Mouse (Mus musculus) midbrain, embryonic 10.5 days (tissue): ENCODE results near the gene Pdhb. TPM values are rescaled to one million over a fixed set of nuclear protein-coding genes. Genes with fewer than 3 reads are reported as not detected.
A peak's percentile ranks its signal among the peaks of the same experiment; 100 is the strongest.

Experiments
- DNase-seq: peaks from one replicate; pipeline ENCODE4 v3.0.0-alpha.2; 2017; ENCODE audit warnings: low spot score
- H3K27ac ChIP-seq: fragments of 300-500 bp; sonication (generic); replicated peaks from 2 replicates; pipeline ENCODE4 v1.5.1; 2016; ENCODE audit warnings: mild to moderate bottlenecking
- H3K27me3 ChIP-seq: fragments of 300-500 bp; sonication (generic); 2 replicates; pipeline ENCODE4 v1.6.1; 2016; ENCODE audit warnings: low read depth, mild to moderate bottlenecking; ENCODE audit not compliant: poor library complexity, severe bottlenecking
- H3K36me3 ChIP-seq: fragments of 300-500 bp; sonication (generic); 2 replicates; pipeline ENCODE4 v1.6.1; 2016; ENCODE audit warnings: mild to moderate bottlenecking, moderate library complexity
- H3K4me1 ChIP-seq: fragments of 300-500 bp; sonication (generic); 2 replicates; pipeline ENCODE4 v1.6.1; 2016
- H3K4me3 ChIP-seq: fragments of 300-500 bp; sonication (generic); 2 replicates; pipeline ENCODE4 v1.5.1; 2016; ENCODE audit warnings: mild to moderate bottlenecking, moderate library complexity
- H3K9me3 ChIP-seq: fragments of 300-500 bp; sonication (generic); replicated peaks from 2 replicates; pipeline ENCODE4 v1.6.1; 2016; ENCODE audit warnings: mild to moderate bottlenecking
- WGBS: fragments of 180-500 bp; shearing (Covaris S2); methylation state at CpG from one replicate; pipeline ENCODE4 v1.1.7; 2016; 5-methylcytosine and 5-hydroxymethylcytosine counted together
- polyA plus RNA-seq: library from polyadenylated mRNA; unstranded; fragments of >200 nt; fragmentation: Nextera tagmentation; extraction: Ambion mirVana; gene quantifications from 2 replicates; pipeline ENCODE4 v1.2.1, GENCODE M21; 2016

The Pdhb gene
- 214 and 225 TPM in 2 replicates for polyA plus RNA-seq

GRCm38 (mm10) chr14:8172507-8173410 is at the start of gene Pdhb:
Gene Pdhb, minus strand, starts transcription at chr14:8173025.
- Histone ChIP-seq H3K4me1 (peaks cover 13% of the 10 kb centered on the region), H3K36me3 (peaks cover 33% of the 10 kb centered on the region), H3K4me3 (peak within 1 kb of the TSS; percentile 81), H3K9me3 (no peaks in the 10 kb centered on the region), H3K27me3 (no peaks in the 10 kb centered on the region), H3K27ac (peak within 1 kb of the TSS; percentile 93)
- whole genome bisulfite sequencing: under 1% methylated on average over 64 of the region's 64 CpGs
- DNase-seq: peak; percentile 99

DNA sequence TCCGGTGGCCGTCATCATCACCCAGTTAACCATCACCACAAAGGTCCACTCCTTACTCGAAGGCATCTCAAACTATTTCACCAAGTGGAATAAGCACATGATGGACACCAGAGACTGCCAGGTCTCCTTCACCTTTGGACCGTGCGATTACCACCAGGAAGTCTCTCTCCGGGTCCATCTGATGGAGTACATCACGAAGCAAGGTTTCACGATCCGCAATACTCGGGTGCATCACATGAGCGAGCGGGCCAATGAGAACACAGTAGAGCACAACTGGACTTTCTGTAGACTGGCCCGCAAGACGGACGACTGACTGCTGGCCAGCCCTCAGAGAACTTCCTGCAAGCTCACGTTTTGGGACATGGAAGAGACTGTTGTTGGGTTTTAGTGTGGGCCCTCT is 49.7 kb upstream of the Pdhb start:
- Histone ChIP-seq H3K27ac (no peak overlapping the region), H3K27me3 (peaks cover 17% of the 10 kb centered on the region), H3K4me3 (no peak overlapping the region), H3K9me3 (no peaks in the 10 kb centered on the region), H3K4me1 (peaks cover 25% of the 10 kb centered on the region), H3K36me3 (peaks cover 9% of the 10 kb centered on the region)
- no peak for DNase-seq
- 95% methylated on average over 16 of the region's 16 CpGs for WGBS

- DNase-seq: no peak
- no peak overlapping the region for H3K4me3 ChIP-seq
- peaks cover 33% of the 10 kb centered on the region for H3K27me3 ChIP-seq
- H3K27ac ChIP-seq: no peak overlapping the region
- no peaks in the 10 kb centered on the region for H3K9me3 ChIP-seq
- peaks cover 9% of the 10 kb centered on the region for H3K36me3 ChIP-seq
- peaks cover 27% of the 10 kb centered on the region for H3K4me1 ChIP-seq
- 95% methylated on average over 2 of the region's 2 CpGs for WGBS
Measured at GRCm38 (mm10) chr14:8220912-8221311, 48.1 kb upstream of the Pdhb start.

DNA sequence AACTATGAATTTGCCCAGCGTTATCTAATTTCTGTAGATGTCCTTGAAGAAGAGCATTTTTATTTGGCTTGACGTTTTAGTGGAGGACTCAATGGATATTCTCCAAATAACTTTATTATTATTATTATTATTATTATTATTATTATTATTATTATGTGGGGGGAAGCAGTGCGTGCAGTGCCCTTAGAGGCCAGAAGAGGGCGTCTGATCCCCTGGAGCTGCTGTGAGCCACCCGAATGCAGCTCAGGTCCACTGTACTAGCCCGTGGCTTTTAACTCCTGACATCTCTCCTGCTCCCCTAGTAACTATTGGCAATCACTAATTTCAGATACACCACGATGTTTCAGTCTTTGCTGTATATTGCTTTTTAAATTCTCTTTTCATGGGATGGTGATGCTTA is 47.5 kb upstream of the Pdhb start:
- Histone ChIP-seq H3K27ac (no peak overlapping the region), H3K4me3 (no peak overlapping the region), H3K27me3 (peaks cover 39% of the 10 kb centered on the region), H3K36me3 (peaks cover 9% of the 10 kb centered on the region), H3K4me1 (peaks cover 33% of the 10 kb centered on the region), H3K9me3 (no peaks in the 10 kb centered on the region)
- WGBS: 63% methylated on average over 7 of the region's 7 CpGs
- DNase-seq: no peak

DNA sequence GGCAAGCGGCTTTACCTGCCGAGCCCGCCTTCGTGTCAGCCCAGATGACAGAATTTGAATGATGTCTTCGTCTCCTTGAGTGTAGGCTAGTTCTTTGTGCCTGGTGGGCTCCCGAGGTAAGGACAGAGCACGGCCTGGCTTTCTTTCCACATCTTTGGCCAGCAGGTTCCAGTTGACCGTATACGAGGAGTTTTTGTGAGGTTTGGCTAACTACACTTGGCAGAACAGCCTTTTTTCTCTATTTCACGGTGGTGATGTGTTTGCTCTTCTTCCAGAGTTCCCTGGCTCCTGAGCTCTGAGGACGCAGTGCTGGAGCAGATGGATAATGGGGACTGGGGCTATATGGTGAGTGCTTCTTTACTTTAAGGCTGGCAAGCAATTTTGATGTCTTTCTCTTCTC is 47.1 kb upstream of the Pdhb start:
- peaks cover 9% of the 10 kb centered on the region for H3K36me3 ChIP-seq
- H3K4me1 ChIP-seq: peaks cover 38% of the 10 kb centered on the region
- no peak for DNase-seq
- H3K9me3 ChIP-seq: no peaks in the 10 kb centered on the region
- no peak overlapping the region for H3K4me3 ChIP-seq
- WGBS: 39% methylated on average over 11 of the region's 11 CpGs
- no peak overlapping the region for H3K27ac ChIP-seq
- H3K27me3 ChIP-seq: peaks cover 44% of the 10 kb centered on the region

GRCm38 (mm10) chr14:8218730-8219380 is 46.0 kb upstream of the Pdhb start:
- peaks cover 9% of the 10 kb centered on the region for H3K36me3 ChIP-seq
- H3K27ac ChIP-seq: 0 out of 2 replicates have a peak overlapping the region, but pooled peaks have one; percentile 49
- no peak overlapping the region for H3K4me3 ChIP-seq
- DNase-seq: peak; percentile 55
- H3K4me1 ChIP-seq: peaks cover 44% of the 10 kb centered on the region
- WGBS: 10% methylated on average over 10 of the region's 10 CpGs
- peaks cover 47% of the 10 kb centered on the region for H3K27me3 ChIP-seq
- no peaks in the 10 kb centered on the region for H3K9me3 ChIP-seq

GRCm38 (mm10) chr14:8218238-8218637 is 45.4 kb upstream of the Pdhb start:
- peaks cover 9% of the 10 kb centered on the region for H3K36me3 ChIP-seq
- WGBS: 33% methylated on average over 7 of the region's 7 CpGs
- H3K4me3 ChIP-seq: no peak overlapping the region
- no peak for DNase-seq
- peaks cover 47% of the 10 kb centered on the region for H3K4me1 ChIP-seq
- H3K9me3 ChIP-seq: no peaks in the 10 kb centered on the region
- H3K27me3 ChIP-seq: peaks cover 47% of the 10 kb centered on the region
- no peak overlapping the region for H3K27ac ChIP-seq

- DNase-seq: no peak
- Histone ChIP-seq H3K27me3 (peaks cover 47% of the 10 kb centered on the region), H3K27ac (no peak overlapping the region), H3K4me3 (no peak overlapping the region), H3K36me3 (no peaks in the 10 kb centered on the region), H3K9me3 (no peaks in the 10 kb centered on the region), H3K4me1 (peaks cover 47% of the 10 kb centered on the region)
- WGBS: 70% methylated on average over 5 of the region's 5 CpGs
Measured at GRCm38 (mm10) chr14:8216100-8216499, 43.3 kb upstream of the Pdhb start.

- H3K27ac ChIP-seq: no peak overlapping the region
- peak; percentile 30 for DNase-seq
- H3K36me3 ChIP-seq: no peaks in the 10 kb centered on the region
- peaks cover 47% of the 10 kb centered on the region for H3K4me1 ChIP-seq
- H3K4me3 ChIP-seq: peak overlapping the region; percentile 68
- peaks cover 47% of the 10 kb centered on the region for H3K27me3 ChIP-seq
- 11% methylated on average over 21 of the region's 21 CpGs for WGBS
- H3K9me3 ChIP-seq: no peaks in the 10 kb centered on the region
Measured at GRCm38 (mm10) chr14:8215208-8215778, 42.5 kb upstream of the Pdhb start.

GRCm38 (mm10) chr14:8214299-8215207 is 41.7 kb upstream of the Pdhb start:
- WGBS: 2% methylated on average over 63 of the region's 63 CpGs
- peak overlapping the region; percentile 91 for H3K27ac ChIP-seq
- H3K4me3 ChIP-seq: peak overlapping the region; percentile 68
- no peaks in the 10 kb centered on the region for H3K9me3 ChIP-seq
- H3K4me1 ChIP-seq: peaks cover 42% of the 10 kb centered on the region
- no peaks in the 10 kb centered on the region for H3K36me3 ChIP-seq
- peaks cover 43% of the 10 kb centered on the region for H3K27me3 ChIP-seq
- peak; percentile 82 for DNase-seq

DNA sequence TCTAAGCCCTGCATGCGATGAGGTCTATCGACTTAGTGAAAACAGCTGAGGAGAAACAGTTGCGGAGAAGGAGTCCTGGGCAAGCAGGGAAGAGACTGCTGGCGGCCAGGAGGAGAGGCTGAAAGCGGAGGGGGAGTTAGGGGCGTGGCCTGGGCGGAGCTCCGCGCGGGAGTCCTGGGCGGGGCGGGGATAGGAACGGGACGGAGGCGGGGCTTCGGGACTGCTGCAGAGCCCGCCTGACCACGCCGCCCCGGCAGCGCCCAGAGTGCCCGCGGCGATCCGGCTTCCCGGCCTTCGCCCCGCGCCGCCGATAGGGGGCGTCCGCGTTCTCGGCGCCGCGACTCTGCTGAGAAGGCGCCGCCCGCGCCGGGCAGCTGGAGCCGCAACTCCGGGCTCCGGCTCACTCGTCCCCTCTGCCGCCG is 41.0 kb upstream of the Pdhb start, which contains the start of gene Kctd6:
Gene Kctd6, plus strand, starts transcription at position 338 of the 422 bp plus-strand sequence.
- Histone ChIP-seq H3K27me3 (peaks cover 43% of the 10 kb centered on the region), H3K4me3 (peak within 1 kb of the TSS; percentile 68), H3K36me3 (no peaks in the 10 kb centered on the region), H3K4me1 (peaks cover 34% of the 10 kb centered on the region), H3K27ac (peak within 1 kb of the TSS; percentile 91), H3K9me3 (no peaks in the 10 kb centered on the region)
- 2% methylated on average over 46 of the region's 49 CpGs for WGBS
- DNase-seq: peak; percentile 97

DNA sequence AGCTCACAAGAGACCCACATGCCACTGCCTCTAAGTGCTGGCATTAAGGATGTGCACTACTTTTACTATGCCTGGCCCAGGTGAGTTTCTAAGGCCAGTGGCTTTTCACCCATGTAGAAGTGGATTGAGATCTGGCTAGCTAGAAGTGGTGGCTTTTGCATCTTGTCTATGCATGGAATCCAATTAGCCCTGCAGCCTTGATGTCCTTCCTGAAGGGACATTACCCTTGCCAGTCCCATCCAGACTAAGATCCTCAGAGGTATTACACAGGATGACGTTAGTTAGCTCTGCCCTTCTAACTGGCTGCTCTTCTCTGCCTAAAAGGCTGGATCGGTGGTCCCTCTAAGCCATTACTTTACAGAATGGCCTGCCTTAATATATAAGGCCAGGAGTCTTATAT is 40.2 kb upstream of the Pdhb start:
- Histone ChIP-seq H3K4me3 (no peak overlapping the region), H3K9me3 (no peaks in the 10 kb centered on the region), H3K36me3 (no peaks in the 10 kb centered on the region), H3K27ac (no peak overlapping the region), H3K27me3 (peaks cover 35% of the 10 kb centered on the region), H3K4me1 (peaks cover 26% of the 10 kb centered on the region)
- no peak for DNase-seq
- whole genome bisulfite sequencing: 76% methylated on average over 2 of the region's 2 CpGs
